Mouse (Mus musculus): ENCODE data around the gene Gm10118. TPM values are rescaled to one million over a fixed set of nuclear protein-coding genes. Genes with fewer than 3 reads are reported as not detected.

Gm10118 gene
- polyA plus RNA-seq (2015; fragmentation: Nextera tagmentation; extraction: Ambion mirVana): 0.70 and 1.6 TPM in 2 replicates

DNA sequence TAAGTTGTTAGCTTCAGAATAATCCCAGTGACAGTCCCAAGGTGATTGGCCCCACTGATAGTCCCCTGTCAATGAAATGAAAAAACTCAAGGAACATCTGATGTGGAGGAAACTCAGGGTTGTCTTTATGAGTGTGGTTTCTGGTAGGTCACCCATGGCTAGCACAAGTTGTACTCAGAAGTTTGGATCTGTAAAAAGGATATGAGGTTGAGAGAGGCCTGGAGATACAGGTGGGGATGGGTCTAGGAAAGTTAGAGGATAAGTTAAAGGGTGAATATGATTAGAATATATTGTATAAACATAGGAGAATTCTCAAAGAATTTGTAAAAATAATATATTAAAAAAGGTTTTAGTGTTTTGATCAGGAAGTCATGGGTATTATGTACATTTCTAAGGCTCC, at the start of gene Gm10118:
Gene Gm10118 (minus strand): TSS at position 101 of the 400 bp plus-strand sequence.
- Histone ChIP-seq H3K4me1 (replicated peaks; ENCODE audit: control insufficient read depth, insufficient read depth, low read length) (no peaks in the 10 kb centered on the region), H3K9ac (replicated peaks; ENCODE audit: low read depth, low read length) (no peak within 1 kb of the TSS), H3K36me3 (ENCODE audit: control insufficient read depth, insufficient read depth) (no peaks in the 10 kb centered on the region), H3K27me3 (replicated peaks; ENCODE audit: control insufficient read depth, insufficient read depth, low read length) (no peaks in the 10 kb centered on the region), H3K4me3 (replicated peaks; ENCODE audit: low read length) (no peak within 1 kb of the TSS), H3K4me2 (ENCODE audit: low read length) (no peak within 1 kb of the TSS), H3K9me3 (ENCODE audit: control insufficient read depth, low read length) (no peaks in the 10 kb centered on the region), H3K27ac (ENCODE audit: low read length) (no peak within 1 kb of the TSS)
- no peak for ATAC-seq

DNA sequence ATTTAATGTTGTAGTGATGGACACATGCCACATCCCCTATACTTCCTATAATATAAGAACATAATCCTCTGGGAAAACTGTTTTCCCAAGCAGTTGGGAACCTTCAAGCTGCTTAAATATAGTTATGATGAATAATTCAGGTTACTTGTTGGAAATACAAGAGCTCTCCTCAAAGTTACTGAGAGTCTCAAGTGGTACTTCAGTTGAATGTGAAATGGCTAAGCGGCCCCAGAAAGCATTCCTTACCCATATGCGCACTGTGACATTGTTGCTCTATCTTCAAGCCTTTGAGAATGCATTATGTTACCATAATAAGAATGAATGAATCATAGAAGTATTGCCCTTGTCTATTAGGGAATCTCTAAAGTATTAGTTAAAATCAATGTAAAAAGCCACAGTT, 45.1 kb upstream of the Gm10118 start:
- no peak overlapping the region for H3K4me3 ChIP-seq (replicated peaks; ENCODE audit: low read length)
- no peak for ATAC-seq
- H3K4me1 ChIP-seq (replicated peaks; ENCODE audit: control insufficient read depth, insufficient read depth, low read length): no peaks in the 10 kb centered on the region
- H3K27me3 ChIP-seq (replicated peaks; ENCODE audit: control insufficient read depth, insufficient read depth, low read length): no peaks in the 10 kb centered on the region
- no peaks in the 10 kb centered on the region for H3K36me3 ChIP-seq (ENCODE audit: control insufficient read depth, insufficient read depth)
- no peak overlapping the region for H3K9ac ChIP-seq (replicated peaks; ENCODE audit: low read depth, low read length)
- H3K4me2 ChIP-seq (ENCODE audit: low read length): no peak overlapping the region
- WGBS: 88% methylated on average over 2 of the region's 2 CpGs
- no peak overlapping the region for H3K27ac ChIP-seq (ENCODE audit: low read length)
- H3K9me3 ChIP-seq (ENCODE audit: control insufficient read depth, low read length): no peaks in the 10 kb centered on the region

DNA sequence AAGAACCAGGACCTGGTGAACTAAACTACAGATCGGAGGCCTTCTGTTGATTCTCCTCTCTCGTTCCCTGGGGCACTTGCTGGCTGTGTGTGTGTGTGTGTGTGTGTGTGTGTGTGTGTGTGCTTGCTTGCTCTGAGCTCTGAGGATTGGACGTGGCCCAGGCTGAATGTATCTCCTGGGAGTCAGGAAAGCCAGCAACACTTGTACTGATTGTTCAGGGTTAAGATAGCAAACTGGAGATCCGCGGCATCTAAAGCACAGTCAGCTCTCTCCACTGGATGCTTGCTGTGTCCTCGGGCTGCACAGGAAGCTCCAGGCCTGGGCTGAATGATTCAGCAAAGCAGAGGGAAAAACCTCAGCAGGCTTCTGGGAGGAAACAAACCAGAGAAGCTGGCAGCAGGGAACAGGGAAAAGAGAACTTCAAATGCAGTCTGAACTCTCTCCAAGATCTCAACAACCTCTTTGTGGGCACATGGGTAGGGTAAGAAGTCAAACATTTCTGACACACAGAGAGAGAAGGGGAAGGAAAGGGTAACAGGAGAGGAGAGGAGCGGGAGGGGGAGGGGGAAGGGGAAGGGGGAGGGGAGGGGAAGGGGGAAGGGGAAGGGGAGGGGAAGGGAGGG, 27.2 kb upstream of the Gm10118 start:
- 24% methylated on average over 6 of the region's 7 CpGs for WGBS
- H3K9ac ChIP-seq (replicated peaks; ENCODE audit: low read depth, low read length): no peak overlapping the region
- H3K27me3 ChIP-seq (replicated peaks; ENCODE audit: control insufficient read depth, insufficient read depth, low read length): no peaks in the 10 kb centered on the region
- no peak overlapping the region for H3K4me3 ChIP-seq (replicated peaks; ENCODE audit: low read length)
- H3K9me3 ChIP-seq (ENCODE audit: control insufficient read depth, low read length): no peaks in the 10 kb centered on the region
- H3K4me2 ChIP-seq (ENCODE audit: low read length): no peak overlapping the region
- no peak for ATAC-seq
- H3K36me3 ChIP-seq (ENCODE audit: control insufficient read depth, insufficient read depth): no peaks in the 10 kb centered on the region
- no peaks in the 10 kb centered on the region for H3K4me1 ChIP-seq (replicated peaks; ENCODE audit: control insufficient read depth, insufficient read depth, low read length)
- H3K27ac ChIP-seq (ENCODE audit: low read length): no peak overlapping the region

DNA sequence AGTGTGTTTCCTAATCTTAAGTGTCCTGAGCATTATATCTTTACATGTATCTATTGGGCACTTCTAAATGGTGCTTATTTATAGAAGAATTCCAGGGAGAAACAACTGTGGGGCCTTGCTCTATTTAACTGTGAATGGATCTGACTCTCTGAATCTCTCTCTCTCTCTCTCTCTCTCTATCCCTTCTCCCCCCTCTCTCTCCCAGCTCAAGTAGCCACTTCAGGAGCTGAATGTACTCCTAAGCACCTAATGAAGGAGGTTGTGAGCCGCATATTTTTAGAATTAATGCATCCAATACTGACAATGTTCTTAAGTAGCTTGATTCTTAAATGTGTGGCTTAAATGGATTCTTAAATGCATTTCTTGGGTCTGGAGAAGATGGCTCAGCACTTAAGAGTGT, 24.2 kb upstream of the Gm10118 start:
- 85% methylated on average over 1 of the region's 1 CpGs for WGBS

DNA sequence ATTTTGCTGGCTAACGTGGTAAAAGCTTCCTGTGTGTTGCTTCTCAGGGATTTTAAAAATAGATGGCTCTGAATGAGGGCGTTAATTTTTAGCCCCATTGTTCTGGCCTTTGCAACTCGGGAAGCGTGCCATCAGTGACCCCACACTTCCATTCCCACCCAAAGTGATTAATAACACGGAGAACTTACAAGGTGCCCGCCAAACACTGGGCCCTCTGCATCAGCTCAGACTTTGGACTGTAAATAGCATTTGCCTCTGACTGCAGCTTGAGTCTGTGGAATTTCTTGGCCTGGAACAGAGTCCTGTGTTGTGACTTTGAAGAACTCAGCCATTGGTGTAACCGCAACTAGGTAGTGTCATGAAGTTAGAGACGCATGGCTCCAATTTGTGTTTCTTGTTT, 23.6 kb upstream of the Gm10118 start:
- H3K9ac ChIP-seq (replicated peaks; ENCODE audit: low read depth, low read length): no peak overlapping the region
- WGBS: 51% methylated on average over 8 of the region's 8 CpGs
- no peak overlapping the region for H3K27ac ChIP-seq (ENCODE audit: low read length)
- H3K4me3 ChIP-seq (replicated peaks; ENCODE audit: low read length): no peak overlapping the region
- H3K36me3 ChIP-seq (ENCODE audit: control insufficient read depth, insufficient read depth): no peaks in the 10 kb centered on the region
- H3K4me1 ChIP-seq (replicated peaks; ENCODE audit: control insufficient read depth, insufficient read depth, low read length): no peaks in the 10 kb centered on the region
- ATAC-seq: no peak
- no peaks in the 10 kb centered on the region for H3K27me3 ChIP-seq (replicated peaks; ENCODE audit: control insufficient read depth, insufficient read depth, low read length)
- no peaks in the 10 kb centered on the region for H3K9me3 ChIP-seq (ENCODE audit: control insufficient read depth, low read length)
- H3K4me2 ChIP-seq (ENCODE audit: low read length): no peak overlapping the region

More for the DNA sequence above, 24.2 kb upstream of the Gm10118 start:
- ATAC-seq: no peak
- no peaks in the 10 kb centered on the region for H3K27me3 ChIP-seq (replicated peaks; ENCODE audit: control insufficient read depth, insufficient read depth, low read length)
- no peaks in the 10 kb centered on the region for H3K4me1 ChIP-seq (replicated peaks; ENCODE audit: control insufficient read depth, insufficient read depth, low read length)
- H3K4me2 ChIP-seq (ENCODE audit: low read length): no peak overlapping the region
- H3K9me3 ChIP-seq (ENCODE audit: control insufficient read depth, low read length): no peaks in the 10 kb centered on the region
- no peaks in the 10 kb centered on the region for H3K36me3 ChIP-seq (ENCODE audit: control insufficient read depth, insufficient read depth)
- no peak overlapping the region for H3K4me3 ChIP-seq (replicated peaks; ENCODE audit: low read length)
- no peak overlapping the region for H3K9ac ChIP-seq (replicated peaks; ENCODE audit: low read depth, low read length)
- H3K27ac ChIP-seq (ENCODE audit: low read length): no peak overlapping the region

DNA sequence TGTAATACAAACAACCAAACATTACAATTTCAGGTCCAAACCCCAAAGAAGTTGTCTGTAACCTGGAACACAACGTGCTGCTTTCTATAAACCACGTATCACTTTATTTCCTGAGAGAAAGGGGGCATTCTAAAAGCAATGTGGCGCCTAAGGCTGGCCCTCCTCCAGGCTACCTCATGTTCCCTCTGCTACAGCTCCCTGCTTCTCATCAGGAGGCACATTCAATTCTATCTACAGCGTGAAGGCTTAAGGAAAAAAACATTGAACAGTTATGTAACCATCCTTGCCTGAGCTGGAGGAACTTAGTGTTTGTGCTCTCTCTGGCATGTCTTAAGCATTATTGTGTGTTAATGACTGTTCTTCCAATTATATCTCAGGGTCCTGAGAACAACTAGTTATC, 20.0 kb upstream of the Gm10118 start:
- Histone ChIP-seq H3K4me2 (ENCODE audit: low read length) (no peak overlapping the region), H3K4me3 (replicated peaks; ENCODE audit: low read length) (no peak overlapping the region), H3K4me1 (replicated peaks; ENCODE audit: control insufficient read depth, insufficient read depth, low read length) (no peaks in the 10 kb centered on the region), H3K9ac (replicated peaks; ENCODE audit: low read depth, low read length) (no peak overlapping the region), H3K27me3 (replicated peaks; ENCODE audit: control insufficient read depth, insufficient read depth, low read length) (no peaks in the 10 kb centered on the region), H3K36me3 (ENCODE audit: control insufficient read depth, insufficient read depth) (no peaks in the 10 kb centered on the region), H3K9me3 (ENCODE audit: control insufficient read depth, low read length) (no peaks in the 10 kb centered on the region), H3K27ac (ENCODE audit: low read length) (no peak overlapping the region)
- no peak for ATAC-seq
- 67% methylated on average over 4 of the region's 4 CpGs for WGBS

DNA sequence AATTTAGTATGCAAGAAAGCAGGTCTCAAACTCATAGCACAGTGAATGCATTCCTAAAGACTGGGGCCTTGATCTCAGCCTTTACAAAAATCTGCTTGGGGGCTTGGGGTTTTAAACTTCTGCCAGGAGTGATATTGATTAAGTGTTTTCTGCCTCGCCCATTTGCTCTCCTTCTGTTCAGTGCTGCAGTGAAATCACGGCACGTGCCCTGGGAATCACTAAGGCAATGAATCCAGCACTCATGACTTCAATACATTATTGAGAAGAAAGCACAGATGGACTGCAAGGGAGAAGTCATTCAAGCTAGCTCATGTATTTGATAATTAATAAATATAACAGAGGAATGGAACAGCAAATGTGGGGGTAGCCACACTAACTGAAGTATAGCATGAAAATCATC, 18.3 kb upstream of the Gm10118 start:
- no peak overlapping the region for H3K9ac ChIP-seq (replicated peaks; ENCODE audit: low read depth, low read length)
- no peak overlapping the region for H3K27ac ChIP-seq (ENCODE audit: low read length)
- H3K4me2 ChIP-seq (ENCODE audit: low read length): no peak overlapping the region
- no peaks in the 10 kb centered on the region for H3K9me3 ChIP-seq (ENCODE audit: control insufficient read depth, low read length)
- H3K27me3 ChIP-seq (replicated peaks; ENCODE audit: control insufficient read depth, insufficient read depth, low read length): no peaks in the 10 kb centered on the region
- H3K4me3 ChIP-seq (replicated peaks; ENCODE audit: low read length): no peak overlapping the region
- WGBS: 72% methylated on average over 3 of the region's 3 CpGs
- peaks cover 3% of the 10 kb centered on the region; the same call in 1 of the 2 replicates for H3K4me1 ChIP-seq (replicated peaks; ENCODE audit: control insufficient read depth, insufficient read depth, low read length)
- no peaks in the 10 kb centered on the region for H3K36me3 ChIP-seq (ENCODE audit: control insufficient read depth, insufficient read depth)
- no peak for ATAC-seq

DNA sequence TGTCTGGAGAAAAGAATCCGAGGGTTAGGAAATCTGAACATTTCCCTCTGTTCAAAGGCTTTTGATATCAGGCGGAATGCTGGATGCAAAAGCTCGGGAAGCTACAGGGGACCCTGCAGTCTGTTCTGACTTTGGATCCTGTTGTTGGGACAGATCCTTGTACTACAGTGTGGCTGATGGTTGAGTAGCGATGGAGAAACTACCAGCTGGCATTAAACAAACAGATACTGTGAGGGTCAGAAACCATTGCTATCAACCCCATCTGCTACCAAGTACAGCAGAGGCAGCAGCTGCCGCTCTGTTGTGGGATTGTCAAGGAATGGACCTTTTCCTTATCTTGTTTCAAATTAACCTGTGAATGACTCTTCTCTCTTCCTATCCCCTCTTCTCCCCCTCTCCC, 6.7 kb upstream of the Gm10118 start:
- no peaks in the 10 kb centered on the region for H3K36me3 ChIP-seq (ENCODE audit: control insufficient read depth, insufficient read depth)
- no peak overlapping the region for H3K9ac ChIP-seq (replicated peaks; ENCODE audit: low read depth, low read length)
- H3K27me3 ChIP-seq (replicated peaks; ENCODE audit: control insufficient read depth, insufficient read depth, low read length): no peaks in the 10 kb centered on the region
- no peak overlapping the region for H3K27ac ChIP-seq (ENCODE audit: low read length)
- H3K9me3 ChIP-seq (ENCODE audit: control insufficient read depth, low read length): no peaks in the 10 kb centered on the region
- no peaks in the 10 kb centered on the region for H3K4me1 ChIP-seq (replicated peaks; ENCODE audit: control insufficient read depth, insufficient read depth, low read length)
- no peak overlapping the region for H3K4me3 ChIP-seq (replicated peaks; ENCODE audit: low read length)
- 67% methylated on average over 5 of the region's 5 CpGs for WGBS
- no peak overlapping the region for H3K4me2 ChIP-seq (ENCODE audit: low read length)
- ATAC-seq: 0 out of 2 replicates have a peak, but pooled peaks have one; percentile 54

DNA sequence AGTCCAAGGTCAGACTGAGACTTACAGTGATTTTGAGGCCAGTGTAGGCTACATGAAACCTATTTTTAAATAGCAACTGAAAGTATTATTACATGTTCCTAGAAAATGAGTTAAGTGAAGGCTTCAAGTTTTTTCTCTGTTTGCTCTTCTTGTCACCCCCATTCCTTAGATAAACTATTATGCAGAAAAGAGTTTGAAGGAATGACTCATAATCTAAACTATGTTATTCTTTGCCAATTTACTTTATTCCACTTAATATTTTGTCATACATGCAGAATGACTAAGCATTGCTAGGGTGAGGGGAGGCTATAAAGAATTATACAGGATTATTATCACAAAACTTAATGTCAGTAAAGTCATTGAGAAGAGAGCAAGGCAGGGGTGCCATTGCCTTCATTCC, 18.4 kb downstream of the Gm10118 start:
- H3K36me3 ChIP-seq (ENCODE audit: control insufficient read depth, insufficient read depth): no peaks in the 10 kb centered on the region
- no peak for ATAC-seq
- H3K4me2 ChIP-seq (ENCODE audit: low read length): no peak overlapping the region
- H3K4me1 ChIP-seq (replicated peaks; ENCODE audit: control insufficient read depth, insufficient read depth, low read length): 0 out of 2 replicates have a peak, but pooled peaks cover 3% of the 10 kb centered on the region
- H3K27me3 ChIP-seq (replicated peaks; ENCODE audit: control insufficient read depth, insufficient read depth, low read length): no peaks in the 10 kb centered on the region
- H3K9ac ChIP-seq (replicated peaks; ENCODE audit: low read depth, low read length): no peak overlapping the region
- no peaks in the 10 kb centered on the region for H3K9me3 ChIP-seq (ENCODE audit: control insufficient read depth, low read length)
- no peak overlapping the region for H3K27ac ChIP-seq (ENCODE audit: low read length)
- no peak overlapping the region for H3K4me3 ChIP-seq (replicated peaks; ENCODE audit: low read length)

DNA sequence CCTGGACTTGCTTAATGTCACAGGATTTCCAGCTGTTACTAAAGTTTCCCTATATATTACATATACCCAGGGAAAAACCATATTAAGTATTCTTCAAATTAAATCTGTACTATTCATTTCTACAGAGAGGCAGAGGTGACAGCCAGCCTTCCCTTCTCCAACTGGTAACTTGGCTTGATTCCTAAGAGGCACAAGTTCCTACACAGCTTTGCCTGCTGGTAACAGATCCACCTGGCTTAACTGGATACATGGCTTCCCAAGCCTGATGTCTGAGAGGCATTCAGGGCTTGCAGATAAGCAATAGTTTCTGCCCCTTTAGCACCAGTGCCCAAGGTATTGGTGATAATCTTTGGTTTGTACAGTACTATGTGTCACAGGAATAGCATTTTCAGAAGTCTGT, 27.3 kb downstream of the Gm10118 start:
- H3K27me3 ChIP-seq (replicated peaks; ENCODE audit: control insufficient read depth, insufficient read depth, low read length): no peaks in the 10 kb centered on the region
- no peak overlapping the region for H3K27ac ChIP-seq (ENCODE audit: low read length)
- no peak overlapping the region for H3K9ac ChIP-seq (replicated peaks; ENCODE audit: low read depth, low read length)
- H3K9me3 ChIP-seq (ENCODE audit: control insufficient read depth, low read length): no peaks in the 10 kb centered on the region
- H3K4me2 ChIP-seq (ENCODE audit: low read length): no peak overlapping the region
- ATAC-seq: no peak
- 0 out of 2 replicates have a peak, but pooled peaks cover 3% of the 10 kb centered on the region for H3K4me1 ChIP-seq (replicated peaks; ENCODE audit: control insufficient read depth, insufficient read depth, low read length)
- H3K36me3 ChIP-seq (ENCODE audit: control insufficient read depth, insufficient read depth): no peaks in the 10 kb centered on the region
- no peak overlapping the region for H3K4me3 ChIP-seq (replicated peaks; ENCODE audit: low read length)

Data from forebrain, embryonic 16.5 days (tissue).